Mouse (Mus musculus) forebrain, embryonic 12.5 days (tissue): Measurements from ENCODE around the gene Slc25a43. TPM values are rescaled to one million over a fixed set of nuclear protein-coding genes. Genes with fewer than 3 reads are reported as not detected.
A peak's percentile ranks its signal among the peaks of the same experiment; 100 is the strongest.

Source experiments
- ATAC-seq: fragments of 200-750 bp; cut with Nextera tagmentation; 2 replicates; pipeline ENCODE4 v1.8.0; 2017; ENCODE audit warnings: moderate TSS enrichment; ENCODE audit not compliant: low FRiP score
- H3K27ac ChIP-seq: fragments of 300-500 bp; sonication (generic); 2 replicates; pipeline ENCODE4 v1.5.1; 2016; ENCODE audit warnings: mild to moderate bottlenecking
- H3K27me3 ChIP-seq: fragments of 300-500 bp; sonication (generic); 2 replicates; pipeline ENCODE4 v1.6.1; 2016; ENCODE audit warnings: mild to moderate bottlenecking
- H3K36me3 ChIP-seq: fragments of 300-500 bp; sonication (generic); replicated peaks from 2 replicates; pipeline ENCODE4 v1.6.1; 2016; ENCODE audit warnings: mild to moderate bottlenecking
- H3K4me1 ChIP-seq: fragments of 300-500 bp; sonication (generic); 2 replicates; pipeline ENCODE4 v1.6.1; 2016
- H3K4me2 ChIP-seq: fragments of 300-500 bp; sonication (generic); 2 replicates; pipeline ENCODE4 v1.6.1; 2016; ENCODE audit warnings: mild to moderate bottlenecking, moderate library complexity
- H3K4me3 ChIP-seq: fragments of 300-500 bp; sonication (generic); replicated peaks from 2 replicates; pipeline ENCODE4 v1.5.1; 2016; ENCODE audit warnings: mild to moderate bottlenecking
- H3K9ac ChIP-seq: fragments of 300-500 bp; sonication (generic); 2 replicates; pipeline ENCODE4 v1.6.1; 2016; ENCODE audit warnings: mild to moderate bottlenecking
- H3K9me3 ChIP-seq: fragments of 300-500 bp; sonication (generic); 2 replicates; pipeline ENCODE4 v1.6.1; 2016
- WGBS: fragments of 180-500 bp; shearing (Covaris S2); methylation state at CpG from one replicate; pipeline ENCODE4 v1.1.7; 2016; 5-methylcytosine and 5-hydroxymethylcytosine counted together
- polyA plus RNA-seq: library from polyadenylated mRNA; unstranded; fragments of >200 nt; fragmentation: Nextera tagmentation; extraction: Ambion mirVana; gene quantifications from 2 replicates; pipeline ENCODE4 v1.2.1, GENCODE M21; 2016

Gene Slc25a43
- polyA plus RNA-seq, 1 experiment from 2014 or later: 0.86 TPM

DNA sequence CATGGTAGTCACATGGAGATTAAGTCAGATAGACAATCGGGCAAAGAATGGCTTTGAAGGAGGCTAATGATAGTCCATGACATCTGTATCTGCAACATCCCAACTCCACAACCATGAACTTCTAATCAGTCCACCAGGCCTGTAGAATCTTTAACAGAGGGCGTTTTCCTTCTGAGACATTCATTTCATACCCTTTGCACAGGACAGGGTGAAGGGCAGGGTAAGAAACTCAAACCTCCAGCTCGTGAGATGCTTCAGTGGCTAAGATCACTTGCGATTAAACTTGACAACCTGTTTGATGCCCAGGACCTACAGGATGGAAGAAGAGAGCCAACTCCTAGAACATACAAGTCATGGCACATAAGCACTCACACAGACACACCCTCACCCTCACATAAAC lies 71.6 kb downstream of the Slc25a43 start:
- no peaks in the 10 kb centered on the region for H3K27me3 ChIP-seq
- no peak overlapping the region for H3K4me3 ChIP-seq
- no peak for ATAC-seq
- no peak overlapping the region for H3K4me2 ChIP-seq
- no peaks in the 10 kb centered on the region for H3K36me3 ChIP-seq
- H3K9ac ChIP-seq: no peak overlapping the region
- no peak overlapping the region for H3K27ac ChIP-seq
- H3K4me1 ChIP-seq: peaks cover 12% of the 10 kb centered on the region
- 89% methylated on average over 4 of the region's 4 CpGs for WGBS
- no peaks in the 10 kb centered on the region for H3K9me3 ChIP-seq

DNA sequence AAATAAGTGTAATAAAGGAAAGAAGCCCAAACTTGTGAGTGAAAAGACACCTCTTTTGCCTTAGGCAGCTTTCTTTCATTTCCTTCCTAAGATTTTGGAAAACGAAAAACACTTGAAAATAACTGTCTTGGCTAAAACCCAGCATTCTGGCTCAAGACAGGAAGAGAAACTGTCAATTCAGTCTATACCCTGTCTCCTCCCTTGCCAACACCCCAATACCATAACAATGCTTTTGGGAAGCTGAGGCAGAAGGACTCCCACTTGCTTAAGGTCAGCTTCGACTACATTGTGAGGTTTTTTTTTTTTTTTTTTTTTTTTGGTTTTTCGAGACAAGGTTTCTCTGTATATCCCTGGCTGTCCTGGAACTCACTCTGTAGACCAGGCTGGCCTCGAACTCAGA lies 72.0 kb downstream of the Slc25a43 start:
- Histone ChIP-seq H3K4me3 (no peak overlapping the region), H3K27me3 (no peaks in the 10 kb centered on the region), H3K9me3 (no peaks in the 10 kb centered on the region), H3K36me3 (no peaks in the 10 kb centered on the region), H3K4me2 (no peak overlapping the region), H3K4me1 (peaks cover 13% of the 10 kb centered on the region), H3K9ac (no peak overlapping the region), H3K27ac (no peak overlapping the region)
- WGBS: 80% methylated on average over 3 of the region's 4 CpGs
- ATAC-seq: no peak

DNA sequence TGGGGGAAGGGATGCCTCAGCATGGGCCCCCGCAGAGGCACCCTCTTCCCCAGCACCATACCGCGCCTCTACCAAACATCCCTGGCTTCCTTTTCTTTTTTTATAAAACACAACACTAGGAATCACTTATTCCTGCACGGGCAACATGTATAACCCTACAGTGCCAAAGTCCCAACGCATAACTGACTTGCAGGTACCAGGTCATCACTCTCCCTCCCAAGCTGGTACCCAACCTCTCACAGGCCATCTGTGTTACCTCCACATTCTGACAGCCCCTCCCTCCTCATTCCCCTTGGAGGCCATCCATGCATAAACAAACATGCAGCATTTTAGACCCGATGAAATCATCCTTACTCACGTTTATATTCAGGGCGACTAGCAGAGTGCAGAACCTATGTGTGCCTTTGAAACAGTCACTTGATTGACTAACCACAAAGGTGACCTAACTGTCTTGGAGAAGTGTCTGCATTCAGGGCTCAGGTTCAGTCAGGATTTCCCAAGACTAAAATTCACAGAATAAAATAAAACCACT lies 73.0 kb downstream of the Slc25a43 start:
- Histone ChIP-seq H3K36me3 (no peaks in the 10 kb centered on the region), H3K9ac (no peak overlapping the region), H3K27me3 (no peaks in the 10 kb centered on the region), H3K9me3 (no peaks in the 10 kb centered on the region), H3K27ac (peak overlapping the region; percentile 90), H3K4me3 (peak overlapping the region; percentile 8; the same call in 1 of the 2 replicates), H3K4me2 (peak overlapping the region; percentile 36), H3K4me1 (peaks cover 13% of the 10 kb centered on the region)
- WGBS: 28% methylated on average over 8 of the region's 8 CpGs
- ATAC-seq: peak; percentile 44

DNA sequence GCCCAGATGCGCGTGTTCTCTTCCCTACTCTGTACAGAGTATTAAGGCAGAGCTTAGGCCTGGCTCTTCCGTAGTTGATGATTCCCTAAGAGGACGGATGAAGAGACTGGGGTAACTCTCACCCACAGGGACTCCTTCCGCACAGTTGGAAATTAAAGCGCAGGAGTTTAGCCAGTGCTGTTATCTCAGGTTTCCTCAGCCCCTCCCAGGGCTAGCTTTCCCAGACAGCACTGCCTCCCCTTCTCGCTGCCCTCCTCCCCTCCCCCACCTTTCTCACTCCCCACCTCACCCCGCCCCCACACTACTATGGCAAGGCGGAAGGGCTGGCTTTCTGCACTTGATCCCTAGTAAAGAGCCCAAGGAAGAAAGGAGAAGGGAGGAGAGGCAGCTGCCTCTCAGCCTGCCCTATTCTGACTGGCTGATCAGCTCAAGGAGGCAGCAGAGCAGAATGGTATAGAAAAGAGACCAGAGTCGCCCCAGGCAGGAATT lies 73.5 kb downstream of the Slc25a43 start:
- Histone ChIP-seq H3K9me3 (no peaks in the 10 kb centered on the region), H3K9ac (no peak overlapping the region), H3K36me3 (no peaks in the 10 kb centered on the region), H3K4me3 (peak overlapping the region; percentile 8; the same call in 1 of the 2 replicates), H3K27me3 (no peaks in the 10 kb centered on the region), H3K4me1 (peaks cover 13% of the 10 kb centered on the region), H3K4me2 (peak overlapping the region; percentile 36), H3K27ac (peak overlapping the region; percentile 90)
- peak; percentile 94 for ATAC-seq
- WGBS: 11% methylated on average over 10 of the region's 10 CpGs

DNA sequence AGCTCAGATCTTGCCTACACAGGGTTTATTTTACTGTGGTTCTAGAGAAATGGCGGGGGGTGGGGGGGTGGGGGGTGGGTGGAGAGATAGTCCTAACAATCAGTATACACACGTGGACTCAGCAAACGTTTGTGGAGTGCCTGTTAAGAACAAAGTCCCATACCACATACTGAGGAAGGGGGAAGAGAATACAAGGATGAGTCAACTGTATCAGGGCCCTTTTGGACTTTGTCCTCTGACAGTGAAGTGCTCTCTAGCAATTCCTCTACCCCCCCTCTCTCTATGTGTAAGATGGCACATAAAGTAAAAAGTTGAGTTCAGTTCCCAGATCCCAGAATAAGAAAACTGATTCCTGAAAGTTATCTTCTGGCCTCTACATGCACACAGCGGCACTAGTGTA lies 76.1 kb downstream of the Slc25a43 start:
- Histone ChIP-seq H3K4me1 (peaks cover 13% of the 10 kb centered on the region), H3K36me3 (no peaks in the 10 kb centered on the region), H3K4me2 (no peak overlapping the region), H3K27ac (no peak overlapping the region), H3K4me3 (no peak overlapping the region), H3K9me3 (no peaks in the 10 kb centered on the region), H3K9ac (no peak overlapping the region), H3K27me3 (no peaks in the 10 kb centered on the region)
- ATAC-seq: no peak
- 66% methylated on average over 4 of the region's 4 CpGs for WGBS

DNA sequence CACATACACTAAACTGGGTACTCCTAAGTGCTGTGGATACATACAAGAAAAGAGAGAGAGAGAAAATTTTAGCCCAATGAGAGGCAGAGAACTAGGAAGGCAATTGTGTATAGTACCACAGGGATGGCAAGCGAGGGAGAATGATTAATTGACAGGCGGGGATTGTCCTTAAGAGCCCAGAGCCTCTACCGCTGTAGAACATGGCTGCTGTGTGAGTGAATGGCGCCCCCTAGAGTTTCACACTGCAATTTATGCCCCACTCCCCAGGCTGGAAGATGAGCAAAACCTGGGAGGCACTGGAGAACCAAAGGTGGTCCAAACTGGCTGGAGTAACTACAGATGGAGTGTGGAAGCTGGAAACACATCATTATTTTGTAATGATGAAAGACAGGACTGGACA lies 76.7 kb downstream of the Slc25a43 start:
- Histone ChIP-seq H3K4me2 (no peak overlapping the region), H3K9me3 (no peaks in the 10 kb centered on the region), H3K4me3 (no peak overlapping the region), H3K4me1 (peaks cover 13% of the 10 kb centered on the region), H3K36me3 (no peaks in the 10 kb centered on the region), H3K9ac (no peak overlapping the region), H3K27me3 (no peaks in the 10 kb centered on the region), H3K27ac (no peak overlapping the region)
- WGBS: 13% methylated on average over 4 of the region's 4 CpGs
- ATAC-seq: peak; percentile 41

DNA sequence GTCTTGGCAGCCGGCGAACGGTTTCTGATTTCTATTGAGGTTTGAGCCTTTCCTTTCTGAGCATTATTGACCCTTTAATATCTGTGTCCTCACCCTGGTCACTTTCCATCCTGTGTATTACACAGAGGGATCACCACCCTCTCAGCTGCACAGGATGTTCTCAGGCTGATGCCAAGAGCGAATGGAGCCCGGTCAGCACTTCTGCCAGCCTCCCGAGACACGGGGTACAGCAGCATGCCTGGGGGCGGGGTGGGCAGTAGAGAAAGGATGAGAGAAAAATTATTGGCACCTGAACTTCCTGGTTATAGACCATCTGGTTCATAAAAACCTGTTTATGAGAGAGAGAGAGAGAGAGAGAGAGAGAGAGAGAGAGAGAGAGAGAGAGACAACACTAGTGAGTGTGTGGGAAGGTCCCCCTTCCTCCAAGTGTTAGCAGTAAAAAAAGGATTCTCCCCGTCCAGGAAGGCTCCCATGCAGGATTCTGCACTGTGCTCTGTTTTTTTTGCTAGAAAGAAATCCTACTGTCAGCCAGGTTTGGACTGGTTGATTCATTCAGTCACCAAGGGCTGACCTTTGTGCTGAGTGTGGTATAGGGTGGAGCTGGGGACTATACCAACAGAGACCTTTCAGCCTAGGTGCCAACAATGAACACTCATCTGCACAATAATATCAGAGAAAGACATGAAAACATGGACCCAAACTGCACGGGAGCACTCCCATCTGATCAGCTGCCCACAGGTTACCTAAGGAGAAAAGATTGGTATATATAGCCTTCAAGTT lies 80.7 kb downstream of the Slc25a43 start:
- Histone ChIP-seq H3K27ac (no peak overlapping the region), H3K36me3 (no peaks in the 10 kb centered on the region), H3K4me3 (no peak overlapping the region), H3K27me3 (no peaks in the 10 kb centered on the region), H3K4me2 (no peak overlapping the region), H3K4me1 (0 out of 2 replicates have a peak, but pooled peaks cover 4% of the 10 kb centered on the region), H3K9me3 (no peaks in the 10 kb centered on the region), H3K9ac (no peak overlapping the region)
- WGBS: 88% methylated on average over 10 of the region's 10 CpGs
- ATAC-seq: no peak

DNA sequence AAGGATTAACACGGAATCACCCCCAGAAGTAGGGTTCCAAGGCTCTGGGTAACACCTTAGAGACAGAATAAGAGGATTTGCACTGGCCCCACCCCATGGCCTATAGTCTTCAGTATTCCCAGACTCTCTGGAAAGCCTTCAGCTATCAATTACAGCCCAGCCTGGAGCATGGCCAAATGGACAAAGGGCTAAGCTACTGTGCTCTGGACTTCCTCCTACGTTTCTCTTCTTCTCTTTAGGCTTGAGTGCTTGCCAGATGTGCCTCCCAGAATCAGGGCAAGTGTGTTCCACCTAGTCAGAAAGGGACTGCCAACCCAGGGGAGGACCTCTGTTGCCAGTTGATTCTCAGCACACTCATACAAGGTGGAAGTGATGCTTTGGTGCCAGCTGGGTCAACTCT lies 81.6 kb downstream of the Slc25a43 start:
- no peaks in the 10 kb centered on the region for H3K9me3 ChIP-seq
- 0 out of 2 replicates have a peak, but pooled peaks cover under 1% of the 10 kb centered on the region for H3K4me1 ChIP-seq
- H3K36me3 ChIP-seq: no peaks in the 10 kb centered on the region
- no peak overlapping the region for H3K4me3 ChIP-seq
- no peak for ATAC-seq
- H3K27me3 ChIP-seq: no peaks in the 10 kb centered on the region
- H3K4me2 ChIP-seq: no peak overlapping the region
- no peak overlapping the region for H3K9ac ChIP-seq
- 58% methylated on average over 2 of the region's 2 CpGs for WGBS
- no peak overlapping the region for H3K27ac ChIP-seq

Other genes with a start within 250 kb of the Slc25a43 start
- 414 and 424 TPM in 2 replicates for gene Pgrmc1, start 145.5 kb upstream of the Slc25a43 start, polyA plus RNA-seq
- 3.9 and 4.4 TPM in 2 replicates for gene Akap17b, start 98.3 kb upstream of the Slc25a43 start, polyA plus RNA-seq
- 694 and 710 TPM in 2 replicates for gene Slc25a5, start 52.0 kb downstream of the Slc25a43 start, polyA plus RNA-seq
- gene Ube2a, start 130.2 kb downstream of the Slc25a43 start, polyA plus RNA-seq: 120 and 122 TPM in 2 replicates
- gene C330007P06Rik, start 130.5 kb downstream of the Slc25a43 start, polyA plus RNA-seq: 33.0 and 33.5 TPM in 2 replicates
- gene Nkrf, start 159.2 kb downstream of the Slc25a43 start, polyA plus RNA-seq: 6.3 and 6.7 TPM in 2 replicates
- gene Sept6, start 248.1 kb downstream of the Slc25a43 start, polyA plus RNA-seq: 45.8 and 48.9 TPM in 2 replicates